Mouse (Mus musculus) C2C12 (cell line): ENCODE measurements around the gene Rell1.

Experiments
- CEBPB ChIP-seq: IDR thresholded peaks from one replicate; pipeline ENCODE4 v1.6.1; 2011; ENCODE audit warnings: low read depth, mild to moderate bottlenecking, control low read depth, moderate library complexity
- CTCF ChIP-seq: IDR thresholded peaks from one replicate; pipeline ENCODE4 v1.5.1; 2011; ENCODE audit not compliant: control insufficient read depth, insufficient read depth, insufficient read length
- FOSL1 ChIP-seq: IDR thresholded peaks from one replicate; pipeline ENCODE4 v1.8.0; 2011; ENCODE audit warnings: mild to moderate bottlenecking, low read length; ENCODE audit not compliant: poor library complexity, insufficient read depth, severe bottlenecking
- MAX ChIP-seq: IDR thresholded peaks from one replicate; pipeline ENCODE4 v1.6.1; 2011; ENCODE audit warnings: mild to moderate bottlenecking, control low read depth
- MYOD1 ChIP-seq: IDR thresholded peaks from one replicate; pipeline ENCODE4 v1.6.1; 2011; ENCODE audit warnings: low read depth; ENCODE audit not compliant: control insufficient read depth, insufficient read length
- MYOG ChIP-seq: IDR thresholded peaks from one replicate; pipeline ENCODE4 v1.6.1; 2011; ENCODE audit not compliant: control insufficient read depth, insufficient read length; ENCODE audit errors: extremely low read depth
- USF1 ChIP-seq: IDR thresholded peaks from one replicate; pipeline ENCODE4 v1.6.1; 2011; ENCODE audit warnings: low read depth, mild to moderate bottlenecking, control low read depth, moderate library complexity

DNA sequence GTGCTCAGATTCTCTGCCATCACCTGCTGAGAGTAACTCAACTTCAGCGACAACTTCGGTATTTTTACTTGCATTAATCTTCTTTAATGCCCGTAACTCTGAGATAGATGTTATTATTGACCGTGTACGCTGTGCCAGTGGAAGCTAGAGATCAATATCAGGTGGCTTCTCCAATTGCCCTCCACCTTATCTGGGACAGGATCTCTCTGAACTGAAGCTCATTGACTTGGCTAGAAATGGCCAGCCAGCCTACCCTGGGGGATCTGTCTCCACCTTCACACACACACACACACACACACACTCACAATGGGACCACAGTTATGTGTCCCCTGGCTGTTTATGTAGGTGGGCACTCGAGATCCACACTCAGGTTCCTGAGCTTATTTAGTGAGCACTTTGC is 16.7 kb downstream of the Rell1 start:
- no peak for TF ChIP-seq CTCF
- no peak for TF ChIP-seq MYOD1
- TF ChIP-seq USF1 = no peak
- no peak for TF ChIP-seq CEBPB
- no peak for TF ChIP-seq MAX
- no peak for TF ChIP-seq FOSL1
- no peak for TF ChIP-seq MYOG
